Mouse (Mus musculus): ENCODE data around the gene Emilin2.

DNA sequence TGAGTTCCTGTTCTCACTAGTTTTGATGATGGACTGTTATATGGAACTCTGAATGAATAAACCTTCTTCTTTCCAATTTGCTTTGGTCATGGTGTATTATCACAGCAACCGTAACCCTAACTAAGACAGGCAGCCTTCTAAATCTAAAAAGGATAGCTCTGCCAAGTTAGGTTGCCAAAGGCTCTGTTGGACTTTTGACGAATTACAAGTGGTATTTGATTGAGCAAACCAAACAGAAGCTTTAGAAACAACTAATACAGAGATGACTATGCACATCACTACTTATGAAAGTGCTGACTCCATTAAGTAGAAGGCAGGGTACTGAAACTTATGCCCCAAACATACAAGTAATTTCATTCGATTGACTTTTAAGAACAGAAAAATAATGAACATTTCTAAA lies 36.4 kb upstream of the Emilin2 start:
- TF ChIP-seq CTCF (IDR thresholded peaks at IDR 0.05; ENCODE audit: low read depth, low read length) (no peak), POLR2A (IDR thresholded peaks at IDR 0.05; ENCODE audit: insufficient read depth, low read length) (no peak), EP300 (IDR thresholded peaks at IDR 0.05; ENCODE audit: insufficient read depth, low read depth, low read length) (no peak)
